Mouse (Mus musculus): ENCODE data around the gene Tfrc.

Tfrc gene

DNA sequence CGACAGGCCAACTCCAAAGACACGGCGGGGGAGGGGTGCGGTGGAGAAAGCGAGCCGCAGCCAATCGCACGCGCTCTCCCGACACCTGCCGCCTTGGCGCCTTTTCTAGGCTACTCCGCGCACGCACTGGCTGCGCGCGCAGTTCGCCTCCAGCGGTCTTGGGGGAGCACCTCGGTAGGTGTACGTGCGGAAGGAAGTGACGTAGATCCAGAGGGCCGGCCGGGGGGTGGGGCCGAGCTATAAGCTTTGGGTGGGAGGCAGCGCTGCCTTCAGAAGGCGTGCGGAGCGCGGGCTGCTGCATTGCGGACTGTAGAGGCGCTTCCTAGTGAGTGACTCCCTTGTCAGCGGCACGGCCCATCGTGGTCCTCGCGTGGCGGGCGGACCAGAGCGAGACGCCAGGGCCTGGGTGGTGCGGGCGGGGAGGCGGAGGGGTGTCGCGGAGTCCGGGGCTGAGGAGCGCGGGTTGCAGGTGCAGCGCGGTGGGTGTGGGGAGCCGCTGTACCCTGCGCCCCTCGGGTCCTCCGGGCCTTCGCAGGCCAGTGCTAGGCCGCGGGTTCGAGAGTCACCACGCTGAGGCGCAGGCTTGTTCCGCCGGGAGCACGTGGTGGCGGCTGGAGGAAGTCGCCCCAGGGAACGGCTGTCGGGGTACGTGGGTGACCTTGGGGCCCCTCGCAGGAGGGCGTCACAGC is at the start of gene Tfrc:
Gene Tfrc, plus strand, starts transcription at position 209 of the 689 bp plus-strand sequence.
- DNase-seq = peak; percentile 97

DNA sequence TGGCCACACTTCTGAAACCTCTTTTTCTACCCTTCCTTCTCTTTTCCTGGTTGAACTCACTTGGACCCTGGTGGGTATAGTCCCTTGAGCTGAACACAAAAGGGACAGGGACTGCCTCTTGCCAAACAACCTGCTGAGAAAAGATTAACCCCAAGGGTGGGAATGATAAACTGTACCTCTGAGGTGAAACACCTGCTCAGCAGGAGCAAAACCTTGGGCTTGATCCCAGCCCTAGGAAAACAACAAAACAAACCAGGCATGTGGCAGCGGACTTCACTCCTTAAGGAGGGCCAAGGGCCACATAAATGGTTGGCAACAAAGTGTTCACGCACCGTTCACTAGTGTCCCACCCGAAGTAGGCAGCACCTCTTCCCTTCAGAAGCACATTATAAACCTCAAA is 49.2 kb upstream of the Tfrc start:
- no peak for DNase-seq

DNA sequence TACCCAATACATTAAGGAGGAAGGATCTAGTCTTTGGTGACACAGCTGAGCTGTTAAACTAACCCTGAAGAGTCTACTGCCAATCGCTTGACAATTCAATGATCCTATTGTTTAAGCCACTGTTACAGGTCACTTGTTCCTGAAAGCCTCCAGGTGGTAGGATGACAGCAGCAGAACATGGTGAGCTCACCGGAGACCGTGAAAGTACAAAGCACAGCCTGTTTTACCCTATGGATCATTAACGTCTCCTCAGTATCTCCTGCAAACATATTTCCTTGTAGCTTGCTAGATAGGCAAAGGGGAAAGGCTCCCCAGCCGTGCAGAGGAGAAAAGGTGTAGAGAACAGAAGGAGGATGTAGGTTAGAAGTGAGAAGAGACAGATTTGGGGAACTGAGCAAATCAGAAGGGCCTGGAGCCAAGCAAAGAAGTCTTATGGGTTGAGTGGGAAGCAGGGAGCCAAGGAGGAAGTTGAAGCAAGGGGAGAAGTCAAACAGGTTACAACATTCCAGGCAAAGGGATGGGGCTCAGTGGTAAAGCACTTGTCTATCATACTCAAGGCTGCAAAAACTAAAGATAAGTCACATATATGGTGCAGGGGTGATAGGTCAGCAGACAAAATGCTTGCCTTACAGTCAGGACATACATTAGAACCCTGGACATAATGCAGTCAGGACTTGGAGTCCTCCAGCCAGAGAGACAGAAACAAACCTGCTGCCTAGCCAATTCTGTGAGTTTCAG is 45.5 kb upstream of the Tfrc start:
- DNase-seq = no peak

DNA sequence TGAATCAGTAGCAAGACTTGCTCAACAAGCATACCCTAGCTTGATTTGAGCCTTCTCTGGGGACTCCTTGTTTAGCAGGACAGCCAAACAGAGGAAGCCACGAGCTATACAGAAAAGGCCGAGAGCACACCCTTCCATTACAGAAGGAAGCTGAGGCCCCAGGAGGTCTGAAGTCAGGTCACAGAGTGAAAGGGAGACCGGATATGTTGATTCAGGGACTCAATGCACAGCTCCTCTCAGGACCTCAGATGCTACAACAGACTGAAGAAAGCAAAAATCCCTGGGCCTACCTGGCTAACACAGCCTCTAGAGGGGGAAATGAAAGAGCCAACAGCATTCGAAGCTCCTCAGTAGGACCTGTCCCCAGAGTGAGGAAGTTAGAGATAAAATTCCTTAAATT is 41.4 kb upstream of the Tfrc start:
- DNase-seq = no peak

DNA sequence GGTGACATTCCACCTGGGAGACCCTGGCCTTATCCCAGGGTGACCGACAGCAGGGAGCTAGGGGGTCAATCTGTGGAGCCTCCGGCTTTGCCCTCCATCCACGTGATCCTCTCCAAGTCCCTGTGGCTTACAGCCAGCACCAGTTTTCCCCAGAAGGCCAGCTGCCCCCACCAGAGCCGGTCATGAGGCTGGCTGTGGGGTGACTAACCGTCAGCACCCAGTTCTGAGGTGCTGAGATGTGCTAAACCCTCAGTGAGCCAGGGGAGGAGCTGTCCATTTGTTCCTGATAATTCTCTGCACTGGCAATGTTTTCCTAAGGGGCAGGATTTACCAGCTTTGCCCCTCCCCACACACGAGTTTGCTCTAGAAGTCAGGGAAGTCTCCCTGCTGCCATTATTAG is 40.3 kb upstream of the Tfrc start:
- DNase-seq = no peak

DNA sequence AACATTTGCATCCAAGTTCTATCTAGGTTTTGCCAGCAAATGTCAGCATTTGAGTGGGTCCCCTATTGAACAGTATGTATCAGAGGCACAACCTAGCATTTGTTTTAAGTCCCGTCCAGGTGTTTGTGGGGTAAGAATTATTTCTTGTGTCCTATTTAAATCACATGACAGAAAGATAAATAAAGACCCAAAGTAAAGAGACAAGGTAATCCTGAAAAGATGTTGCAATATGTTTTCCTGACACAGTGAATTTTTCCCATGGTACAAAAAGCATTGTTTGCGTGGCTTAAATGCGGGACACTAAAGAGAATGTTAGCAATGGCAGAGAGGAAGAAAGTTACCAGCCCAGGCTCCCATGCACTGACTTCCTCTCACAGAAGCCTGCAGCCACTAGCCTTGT is 38.7 kb upstream of the Tfrc start:
- DNase-seq = no peak

DNA sequence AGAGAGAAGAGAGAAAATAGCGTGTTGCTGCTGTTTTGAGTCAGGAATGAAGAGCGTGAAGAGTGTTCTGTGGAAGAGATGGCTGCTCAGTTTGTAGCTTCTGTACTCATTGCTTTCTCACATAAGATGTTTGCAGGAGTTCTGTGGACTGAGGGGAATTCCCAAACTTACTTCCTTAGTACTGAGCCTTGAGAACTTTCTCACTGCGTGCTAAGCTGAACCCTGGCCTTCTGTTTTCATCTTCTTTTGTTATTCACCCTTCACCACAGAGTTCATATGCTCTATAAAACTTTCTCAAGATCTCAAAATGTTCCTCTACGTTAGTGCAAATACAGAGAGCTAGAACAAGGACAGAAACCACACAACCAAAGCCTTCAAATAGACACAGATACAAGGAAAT is 36.2 kb upstream of the Tfrc start:
- DNase-seq = no peak

DNA sequence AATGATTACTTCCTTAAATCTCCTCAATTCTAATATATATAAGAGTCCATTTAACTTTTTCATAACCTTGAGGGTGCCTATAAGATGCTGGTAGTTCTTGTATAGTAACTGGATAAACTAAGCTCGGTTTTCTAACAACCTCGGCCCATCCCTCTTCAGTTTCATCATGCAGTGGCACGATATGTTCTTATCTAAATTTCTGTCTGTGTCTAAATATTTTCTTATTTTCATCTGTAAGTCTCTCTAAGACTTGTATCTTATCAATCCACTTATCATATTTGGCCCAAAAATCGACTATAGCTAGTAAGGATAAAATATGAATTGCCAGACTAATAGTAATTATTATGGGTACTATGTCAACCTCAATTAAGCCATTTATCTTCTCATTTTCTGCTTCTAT is 22.2 kb upstream of the Tfrc start:
- DNase-seq = no peak

DNA sequence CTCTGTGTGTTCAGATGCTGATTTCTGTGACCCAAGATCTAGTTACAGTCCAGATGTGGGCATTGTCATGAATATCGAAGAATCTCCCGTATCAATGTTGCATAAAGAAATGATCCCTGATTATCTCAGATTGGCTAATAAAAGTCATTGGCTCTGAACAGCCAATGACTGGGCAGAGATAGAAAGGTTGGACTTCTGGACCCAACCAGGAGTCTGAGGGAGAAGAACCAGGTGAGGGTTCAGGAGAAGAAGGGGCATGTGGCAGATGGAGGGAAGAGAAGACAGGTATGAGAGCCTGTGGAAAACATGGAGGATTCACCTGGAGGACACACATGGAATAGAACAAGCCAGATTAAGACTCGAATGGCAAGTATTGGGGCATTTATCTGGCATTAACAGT is 20.2 kb upstream of the Tfrc start:
- DNase-seq = no peak

DNA sequence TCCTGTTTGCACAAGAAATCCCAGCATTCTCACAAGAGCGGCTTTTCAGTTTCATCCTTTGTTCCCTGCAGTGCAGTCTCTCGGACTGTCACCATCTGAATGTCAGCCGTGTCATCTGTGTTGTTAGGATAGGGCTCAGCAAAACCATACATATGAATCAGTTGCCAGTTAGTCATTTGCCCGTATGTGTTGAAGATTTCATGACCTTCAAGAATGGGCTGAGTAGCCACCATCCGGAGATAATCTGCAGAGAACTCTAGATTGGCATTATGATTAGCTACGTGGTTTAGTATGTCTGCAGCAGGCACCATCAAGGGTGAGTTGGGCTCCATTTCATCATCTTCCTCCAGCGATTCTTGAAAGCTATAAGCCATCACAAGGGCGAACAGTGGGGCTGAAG is 17.2 kb upstream of the Tfrc start:
- no peak for DNase-seq

DNA sequence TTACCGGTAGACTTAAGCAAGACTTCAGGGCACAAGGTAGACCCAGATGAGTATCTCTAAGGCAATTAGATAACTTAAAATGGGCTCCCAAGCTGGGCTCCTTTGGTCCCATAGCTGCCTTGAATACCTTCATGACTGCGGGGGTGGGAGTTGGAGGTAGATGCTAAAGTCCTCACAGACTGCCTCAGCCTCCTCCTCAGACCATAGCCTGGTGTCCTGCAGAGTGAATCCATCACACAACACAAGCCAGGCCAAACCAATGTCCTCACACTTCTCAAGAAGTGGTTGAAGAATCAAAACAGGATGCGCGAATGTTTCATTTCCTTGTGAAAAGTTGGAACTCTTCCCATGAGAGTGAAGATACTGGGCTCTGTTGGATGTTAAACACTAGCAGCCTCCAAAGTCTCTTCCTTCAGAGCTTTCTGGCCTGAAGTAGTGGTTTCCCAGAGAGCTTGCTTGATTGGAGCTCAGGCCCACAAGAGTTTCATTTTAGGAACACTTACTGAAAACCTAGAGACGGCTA is 15.4 kb upstream of the Tfrc start:
- no peak for DNase-seq

DNA sequence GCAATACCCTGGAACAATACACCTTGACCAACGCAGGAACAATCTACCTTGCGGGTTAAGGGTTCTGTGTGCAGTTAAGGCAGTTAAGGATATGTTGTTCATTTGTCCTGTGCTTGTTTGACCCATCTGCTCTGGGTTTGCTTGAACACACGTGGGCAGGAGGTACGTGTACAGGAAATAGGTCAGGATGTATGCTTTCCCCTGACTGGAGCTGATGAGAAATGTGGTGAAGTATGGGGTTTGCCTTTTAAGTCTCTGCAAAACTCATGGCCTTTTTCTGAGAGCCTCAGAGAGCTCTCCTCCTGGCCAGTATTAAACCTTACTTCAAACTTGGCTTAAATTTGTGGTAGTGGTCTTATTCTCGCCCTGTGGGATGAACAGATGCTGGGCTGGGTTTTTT is 14.8 kb upstream of the Tfrc start:
- DNase-seq = no peak

DNA sequence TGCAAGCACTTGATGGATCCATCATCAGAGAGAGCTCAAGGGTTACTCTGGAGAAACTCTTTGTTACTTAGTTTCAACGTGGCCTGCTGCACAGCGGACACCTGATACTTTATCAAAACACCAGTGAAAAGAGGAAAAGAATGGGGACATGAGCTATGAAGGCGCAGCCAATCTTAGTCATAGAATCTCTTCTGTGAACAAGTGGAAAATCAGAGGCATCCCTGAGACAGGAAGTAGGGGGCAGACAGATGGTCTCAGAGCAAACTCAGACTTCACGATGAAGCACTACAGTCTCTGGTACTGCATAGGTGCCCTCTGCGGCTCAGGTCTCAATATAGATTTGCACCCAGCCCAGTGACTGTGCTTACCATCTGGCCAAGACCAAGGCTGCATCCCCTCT is 14.0 kb upstream of the Tfrc start:
- DNase-seq = no peak

DNA sequence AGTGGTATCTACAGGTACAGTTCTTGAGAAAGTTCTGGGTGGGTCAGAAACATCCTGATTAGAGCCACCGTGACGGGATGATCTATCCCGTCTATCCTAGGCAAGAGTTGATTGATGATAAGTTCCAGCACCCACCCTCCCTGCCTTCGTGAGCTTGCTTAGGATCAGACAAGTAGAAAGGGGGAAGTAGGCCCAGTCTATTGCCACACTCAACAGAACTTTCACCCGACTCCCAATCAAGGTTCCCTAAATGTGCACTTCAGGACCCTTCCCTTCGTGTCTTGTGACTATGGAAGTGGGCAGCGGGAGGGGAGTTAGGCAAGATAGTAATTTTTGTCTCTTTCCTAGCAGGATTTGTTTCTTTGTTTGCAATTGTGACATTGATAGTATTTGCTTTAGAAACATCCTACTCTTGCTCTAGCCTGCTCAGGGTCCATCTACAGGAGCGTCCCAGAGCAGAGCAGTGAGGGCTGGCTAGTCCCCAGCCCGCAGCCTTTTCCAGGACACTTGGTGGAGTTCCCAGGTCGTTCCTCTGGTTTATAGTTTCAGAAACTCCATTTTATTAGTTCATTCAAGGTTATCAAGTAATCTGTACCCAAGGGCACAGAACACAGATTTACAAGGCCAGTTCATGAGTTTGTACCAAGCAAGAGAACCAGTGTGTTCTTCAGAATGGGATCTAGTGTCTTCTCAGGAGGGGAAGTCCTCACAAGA is 13.4 kb upstream of the Tfrc start:
- no peak for DNase-seq

DNA sequence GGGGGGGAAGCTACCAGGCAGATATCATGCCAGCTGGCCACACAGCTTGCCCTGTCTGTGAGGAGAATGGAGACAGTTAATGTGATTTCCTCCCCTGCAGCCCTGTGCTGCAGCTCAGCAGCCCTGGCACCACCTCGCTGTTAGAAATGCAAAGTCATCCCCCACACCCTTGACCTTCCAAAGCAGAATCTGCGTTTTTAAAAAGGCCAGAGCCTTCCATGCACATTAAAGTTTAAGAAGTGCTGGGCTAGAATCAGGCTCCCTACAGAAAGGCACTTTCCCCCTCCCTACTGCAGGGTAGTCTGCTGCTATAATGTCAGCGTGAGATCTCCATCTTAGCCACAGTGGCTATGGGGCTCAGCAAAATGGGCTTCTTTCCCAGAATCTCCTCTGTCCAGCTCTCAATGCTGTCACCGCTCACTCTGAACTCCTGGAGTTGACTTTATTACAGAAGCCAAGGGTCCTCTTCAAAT is 10.8 kb upstream of the Tfrc start:
- no peak for DNase-seq

DNA sequence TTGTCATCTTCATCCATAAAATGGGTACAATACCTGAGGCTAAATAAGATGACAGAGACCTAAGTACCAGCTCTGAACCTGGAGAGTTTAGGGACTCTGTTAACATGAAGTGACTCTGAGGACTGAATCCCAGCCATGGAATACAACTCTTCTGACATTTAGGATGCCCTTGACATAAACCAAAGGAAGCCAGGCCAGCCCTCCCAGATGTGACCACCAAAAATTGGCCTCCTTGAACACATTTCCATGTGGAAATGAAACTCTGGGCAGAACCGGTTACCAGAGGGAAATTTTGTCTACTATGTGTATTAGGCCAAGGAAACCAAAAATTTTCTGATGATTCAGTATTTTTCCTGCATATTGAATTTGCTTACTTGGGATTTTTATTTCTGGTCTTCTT is 9.6 kb upstream of the Tfrc start:
- DNase-seq = no peak

DNA sequence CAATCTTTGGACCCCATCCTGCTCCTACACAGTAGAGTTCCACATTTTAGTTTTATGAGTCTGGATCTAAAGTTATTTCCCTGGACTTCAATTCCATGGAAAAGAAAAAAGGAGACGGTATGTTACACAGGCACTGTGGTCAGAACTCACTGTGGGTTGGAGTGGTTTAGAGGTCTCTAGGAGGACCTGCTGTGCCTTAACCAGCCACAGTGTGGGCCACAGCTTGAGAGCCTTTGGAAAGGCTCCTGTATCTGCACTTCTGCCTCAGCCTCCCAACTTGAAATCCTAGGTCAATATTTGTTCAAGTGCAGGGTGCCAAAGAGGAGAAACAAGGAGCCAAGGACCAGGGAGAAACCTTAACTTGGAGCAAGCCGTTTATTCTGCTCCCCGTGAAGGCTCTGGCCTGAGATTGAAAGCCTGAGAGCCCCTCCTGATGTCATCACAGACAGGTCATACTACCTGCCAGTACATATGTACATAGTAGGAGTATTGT is 6.5 kb upstream of the Tfrc start:
- DNase-seq = no peak

DNA sequence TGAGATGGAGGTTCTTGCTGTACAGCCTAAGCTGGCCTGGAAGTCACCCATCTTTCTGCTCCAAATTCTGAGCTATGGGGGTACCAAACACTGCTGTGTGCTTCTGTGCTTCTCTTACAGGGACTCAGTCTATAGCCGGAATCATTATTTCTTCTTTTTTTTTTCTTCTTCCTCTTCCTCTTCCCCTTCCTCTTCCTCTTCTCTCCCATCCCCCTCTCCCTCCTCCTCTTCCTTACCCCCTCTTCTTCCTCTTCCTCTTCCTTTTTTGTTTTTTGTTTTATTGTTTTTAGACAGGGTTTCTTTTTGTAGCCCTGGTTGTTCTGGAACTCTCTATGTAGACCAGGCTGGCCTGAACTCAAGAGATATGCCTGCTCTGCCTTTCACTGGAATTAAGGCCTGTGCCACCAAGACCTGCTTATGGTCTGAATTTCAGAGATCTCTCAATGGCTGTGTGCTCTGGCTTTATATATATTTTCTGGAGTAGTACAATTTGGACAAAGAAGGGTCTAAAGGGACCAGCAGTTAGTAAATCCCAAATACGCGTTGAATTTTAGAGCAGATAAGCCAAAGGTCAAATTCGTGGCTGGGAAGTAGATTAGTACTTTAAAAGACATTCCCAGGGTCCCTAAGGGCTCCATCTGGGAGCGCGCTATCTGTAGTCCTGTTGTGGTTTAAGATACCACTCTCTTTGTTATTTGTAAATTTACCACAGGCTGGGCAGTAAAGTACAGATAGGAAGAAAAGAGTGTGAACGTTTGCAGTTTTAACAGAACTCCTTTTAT is 967 bp upstream of the Tfrc start:
- no peak for DNase-seq

DNA sequence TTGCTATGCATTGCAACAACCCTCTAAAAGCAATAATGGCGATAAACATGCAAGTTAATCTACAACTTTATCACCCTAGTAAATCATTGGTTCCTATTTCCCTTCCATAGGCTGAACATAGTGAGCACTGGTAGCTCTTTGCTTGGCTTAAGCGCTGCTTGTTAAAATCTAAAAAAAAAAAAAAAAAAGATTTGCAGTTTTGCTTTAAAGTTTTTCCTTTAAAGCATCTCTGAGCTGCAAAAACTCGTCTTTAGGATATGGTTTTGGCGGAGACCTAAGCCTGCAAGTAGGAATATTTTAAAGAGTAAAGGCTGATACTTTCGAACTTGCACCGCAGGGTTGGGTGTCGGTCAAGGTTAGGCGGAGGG is 392 bp upstream of the Tfrc start:
- DNase-seq = no peak

DNA sequence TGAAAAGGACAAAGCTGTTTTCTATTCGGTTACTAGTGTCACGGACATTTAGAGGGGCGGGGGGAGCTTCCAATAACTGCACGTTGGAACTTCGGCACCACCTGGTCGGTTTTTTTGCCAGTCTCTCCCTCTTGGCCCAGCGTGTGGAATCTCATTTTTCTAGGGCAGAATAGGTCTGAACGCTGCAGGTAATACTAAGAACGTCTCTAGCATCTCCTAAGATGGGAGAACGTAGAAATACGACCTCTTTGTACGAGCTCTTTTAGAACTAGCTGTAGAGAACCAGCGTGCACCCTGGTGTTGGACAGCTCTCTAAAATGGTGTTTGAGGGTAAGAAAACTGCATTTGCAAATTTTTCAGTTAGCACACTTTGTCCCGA is 670 bp downstream of the Tfrc start:
- DNase-seq = peak; percentile 11

DNA sequence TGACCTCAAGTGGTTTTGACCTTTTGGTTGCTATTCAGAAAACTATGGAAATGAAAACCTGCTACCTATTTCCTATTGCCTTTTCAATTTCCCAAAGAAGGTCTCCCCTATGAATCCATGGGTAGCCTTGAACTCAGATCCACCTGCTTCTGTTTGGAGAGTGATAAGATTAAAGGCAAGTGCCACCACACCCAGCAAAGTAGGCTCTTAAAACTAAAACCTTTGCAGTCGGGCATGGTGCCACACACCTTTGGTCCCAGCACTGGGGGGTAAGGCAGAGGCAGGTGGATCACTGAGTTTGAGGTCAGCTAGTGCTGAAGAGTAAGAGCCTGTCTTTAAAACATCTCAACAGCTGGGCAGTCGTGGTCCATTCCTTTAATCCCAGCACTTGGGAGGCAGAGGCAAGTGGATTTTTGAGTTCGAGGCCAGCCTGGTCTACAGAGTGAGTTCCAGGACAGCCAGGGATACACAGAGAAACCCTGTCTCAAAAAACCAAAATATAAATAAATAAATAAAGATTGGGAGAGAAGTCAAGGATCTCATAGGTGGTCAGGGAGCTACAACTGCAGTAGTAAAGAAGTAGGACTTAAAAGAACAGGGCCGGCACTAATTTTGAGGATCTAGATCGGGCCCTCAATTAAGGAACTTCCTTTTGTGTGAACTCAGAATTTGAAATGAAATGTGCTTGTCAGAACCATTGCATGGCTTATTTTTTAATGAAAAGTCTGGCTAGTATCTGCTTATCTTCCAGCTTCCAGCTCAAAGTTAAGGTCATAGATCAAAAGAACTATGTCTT is 1.9 kb downstream of the Tfrc start:
- peak; percentile 20 for DNase-seq

DNA sequence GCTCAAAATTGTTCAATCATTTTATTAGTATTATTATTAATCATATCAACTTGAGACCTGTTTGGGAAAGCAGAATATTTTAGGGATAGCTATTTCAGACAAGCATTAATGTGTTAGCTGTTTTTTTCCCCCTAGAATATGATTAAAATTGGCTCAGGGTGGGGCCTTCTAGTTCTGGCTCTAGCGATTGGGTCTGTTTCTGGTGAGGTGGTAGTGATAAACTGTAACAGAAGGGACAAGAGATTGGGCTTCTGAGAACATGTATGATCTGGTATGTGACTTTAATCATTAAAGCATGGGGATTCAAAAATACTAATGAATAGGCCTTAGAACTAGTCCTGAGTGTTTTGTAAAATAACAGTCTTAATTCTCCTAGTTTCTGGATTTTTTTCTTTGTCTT is 3.3 kb downstream of the Tfrc start:
- DNase-seq = no peak

Measured in kidney, postnatal 10 days (tissue).